Mouse (Mus musculus): Measurements from ENCODE around the gene Tyw5.

Gene Tyw5

GRCm38 (mm10) chr1:57406187-57407151 is at the start of gene Tyw5, which contains the start of gene Maip1:
Tyw5 (minus strand) TSS chr1:57407101.
Maip1 (plus strand) TSS chr1:57406328.
- DNase-seq, result peak; percentile 88 to 90

- no peak for DNase-seq
These were observed 43.3 kb upstream of the Tyw5 start for GRCm38 (mm10) chr1:57450241-57450640.

- DNase-seq, result no peak
These were observed 38.8 kb upstream of the Tyw5 start for GRCm38 (mm10) chr1:57445679-57446078.

GRCm38 (mm10) chr1:57440771-57441170 is 33.9 kb upstream of the Tyw5 start:
- no peak for DNase-seq

- peak; percentile 40 to 51 for DNase-seq
These were observed 32.1 kb upstream of the Tyw5 start for GRCm38 (mm10) chr1:57439026-57439425.

- DNase-seq, result peak; percentile 15 to 25
These were observed 30.1 kb upstream of the Tyw5 start for GRCm38 (mm10) chr1:57436954-57437353.

GRCm38 (mm10) chr1:57436408-57436807 is 29.5 kb upstream of the Tyw5 start:
- DNase-seq, result peak; percentile 25 to 35

GRCm38 (mm10) chr1:57433141-57433540 is 26.2 kb upstream of the Tyw5 start:
- DNase-seq, result no peak

- DNase-seq, result peak; percentile 57 to 61
These were observed 23.0 kb upstream of the Tyw5 start for GRCm38 (mm10) chr1:57429786-57430483.

GRCm38 (mm10) chr1:57428368-57429308 is 21.7 kb upstream of the Tyw5 start:
- peak; percentile 95 to 97 for DNase-seq

GRCm38 (mm10) chr1:57423696-57424095 is 16.8 kb upstream of the Tyw5 start:
- peak; percentile 44 to 46 for DNase-seq

GRCm38 (mm10) chr1:57413397-57413796 is 6.5 kb upstream of the Tyw5 start:
- no peak for DNase-seq

- no peak for DNase-seq
These were observed 2.1 kb upstream of the Tyw5 start for GRCm38 (mm10) chr1:57408994-57409393.

- DNase-seq, result no peak
These were observed 4.8 kb downstream of the Tyw5 start for GRCm38 (mm10) chr1:57402116-57402515.

- no peak for DNase-seq
These were observed 6.0 kb downstream of the Tyw5 start for GRCm38 (mm10) chr1:57400877-57401276.

GRCm38 (mm10) chr1:57400321-57400720 is 6.6 kb downstream of the Tyw5 start:
- no peak for DNase-seq

GRCm38 (mm10) chr1:57394051-57394450 is 12.8 kb downstream of the Tyw5 start:
- peak; percentile 80 to 84 for DNase-seq

GRCm38 (mm10) chr1:57392417-57392816 is 14.5 kb downstream of the Tyw5 start:
- no peak for DNase-seq

- DNase-seq, result no peak
These were observed 15.7 kb downstream of the Tyw5 start for GRCm38 (mm10) chr1:57390993-57391790.

GRCm38 (mm10) chr1:57388402-57389155 is 18.3 kb downstream of the Tyw5 start:
- DNase-seq, result no peak

- DNase-seq, result peak; percentile 87 to 93
These were observed 19.0 kb downstream of the Tyw5 start for GRCm38 (mm10) chr1:57387876-57388275.

Measured in cerebellum, postnatal 10 days (tissue).